In genomic region chr11:117072128-117072527, GRCm38 (mm10) we compare ENCODE assay signal across 8 mouse cellular contexts. TPM values are rescaled to one million over a fixed set of nuclear protein-coding genes. Genes with fewer than 3 reads are reported as not detected.
DNase-seq lines count a peak whose midpoint lies in the region; ATAC-seq and TF ChIP-seq lines count a peak whose summit lies in the region.

No protein-coding gene starts in this region.

- ATAC-seq in heart, embryonic 11.5 days (replicated peaks; ENCODE audit: insufficient number of reproducible peaks, low FRiP score, low TSS enrichment) = no peak
- no peak for ATAC-seq in hindbrain, embryonic 15.5 days (ENCODE audit: low FRiP score, low read depth)
- ATAC-seq in megakaryocyte progenitor cell, adult 5-6 weeks (replicated peaks; ENCODE audit: poor library complexity) = peak; percentile 77

- H3K4me2 ChIP-seq in heart, embryonic 11.5 days = no peak overlapping the region
- 0 out of 2 replicates have a peak overlapping the region, but pooled peaks have one; percentile 6 for H3K4me2 ChIP-seq in hindbrain, embryonic 15.5 days

- peak; percentile 96 for TF ChIP-seq CTCF in spleen, adult 2 months (IDR thresholded peaks at IDR 0.05; ENCODE audit: extremely low read depth, insufficient read depth, insufficient read length, insufficient replicate concordance)

- H3K4me3 ChIP-seq in heart, embryonic 11.5 days (ENCODE audit: low read depth, low read length) = no peak overlapping the region
- no peak overlapping the region for H3K4me3 ChIP-seq in hindbrain, embryonic 15.5 days
- H3K4me3 ChIP-seq in spleen, adult 2 months (ENCODE audit: extremely low read depth, insufficient read depth, insufficient read length) = no peak overlapping the region

- peak; percentile 96 for DNase-seq in heart, adult 11 months
- peak; percentile 84 for DNase-seq in cerebellum, adult 8-10 months
- peak; percentile 39 to 77 for DNase-seq in frontal cortex, postnatal 14 days (ENCODE audit: low spot score in 2 of 2)
- DNase-seq in layer of hippocampus, postnatal 36 days = peak; percentile 74 to 80
- DNase-seq in spleen, adult 2 months (ENCODE audit: low read depth in 1 of 2, low spot score in 2 of 2) = peak; percentile 36 to 68

- WGBS in heart, embryonic 11.5 days (ENCODE audit: insufficient replicate concordance) = 2% methylated on average over 13 of the region's 13 CpGs
- WGBS in hindbrain, embryonic 15.5 days = 2% methylated on average over 13 of the region's 13 CpGs
- 3% methylated on average over 13 of the region's 13 CpGs for WGBS in spleen, adult 2 months

- no peaks in the 10 kb centered on the region for H3K36me3 ChIP-seq in heart, embryonic 11.5 days (ENCODE audit: control insufficient read depth, insufficient read depth, low read length)
- H3K36me3 ChIP-seq in hindbrain, embryonic 15.5 days = no peaks in the 10 kb centered on the region
- no peaks in the 10 kb centered on the region for H3K36me3 ChIP-seq in spleen, adult 2 months (ENCODE audit: control insufficient read depth, insufficient read depth, low read length)

- TF ChIP-seq POLR2A in spleen, adult 2 months (IDR thresholded peaks at IDR 0.05; ENCODE audit: low read depth, low read length) = no peak

- H3K9me3 ChIP-seq in heart, embryonic 11.5 days (replicated peaks; ENCODE audit: control insufficient read depth, low read length) = no peaks in the 10 kb centered on the region
- no peaks in the 10 kb centered on the region for H3K9me3 ChIP-seq in hindbrain, embryonic 15.5 days

- no peak overlapping the region for H3K9ac ChIP-seq in heart, embryonic 11.5 days (ENCODE audit: low read depth, low read length)
- H3K9ac ChIP-seq in hindbrain, embryonic 15.5 days = no peak overlapping the region

- peaks cover 2% of the 10 kb centered on the region for H3K4me1 ChIP-seq in heart, embryonic 11.5 days (ENCODE audit: control insufficient read depth, insufficient read depth, low read length)
- peaks cover 11% of the 10 kb centered on the region for H3K4me1 ChIP-seq in hindbrain, embryonic 15.5 days (replicated peaks)
- peaks cover 1% of the 10 kb centered on the region; the same call in 1 of the 2 replicates for H3K4me1 ChIP-seq in spleen, adult 2 months (ENCODE audit: control insufficient read depth, insufficient read depth, insufficient read length)

- H3K27me3 ChIP-seq in heart, embryonic 11.5 days (ENCODE audit: control insufficient read depth, insufficient read depth, low read length) = peaks cover 8% of the 10 kb centered on the region; the same call in 1 of the 2 replicates
- H3K27me3 ChIP-seq in hindbrain, embryonic 15.5 days = 0 out of 2 replicates have a peak, but pooled peaks cover 3% of the 10 kb centered on the region
- no peaks in the 10 kb centered on the region for H3K27me3 ChIP-seq in spleen, adult 2 months (ENCODE audit: control insufficient read depth, insufficient read depth, low read length)

- no peak overlapping the region for H3K27ac ChIP-seq in heart, embryonic 11.5 days (ENCODE audit: low read depth, low read length)
- H3K27ac ChIP-seq in hindbrain, embryonic 15.5 days (replicated peaks) = no peak overlapping the region
- no peak overlapping the region for H3K27ac ChIP-seq in spleen, adult 2 months (ENCODE audit: insufficient read depth, low read length)

RNA-seq across cellular contexts. Expression of gene Sec14l1, which starts 42.8 kb away (rescaled TPM):
- polyA plus RNA-seq in heart, embryonic 11.5 days (2014; fragmentation: Nextera tagmentation; extraction: Ambion mirVana) = 32.6 and 39.4 TPM in 2 replicates
- polyA plus RNA-seq in hindbrain, embryonic 15.5 days (2015; fragmentation: Nextera tagmentation; extraction: Ambion mirVana) = 57.2 and 63.0 TPM in 2 replicates
- total RNA-seq in layer of hippocampus, postnatal 36 days (2021) = 100 to 1,000 TPM; 227 to 241 TPM
- total RNA-seq in megakaryocyte progenitor cell, adult 5-6 weeks (2015) = 9.8 and 11.7 TPM in 2 replicates
- 11.4 and 12.9 TPM in 2 replicates for total RNA-seq in megakaryocyte progenitor cell, adult 5-6 weeks (2017)
- 30.1 and 32.9 TPM in 2 replicates for polyA plus RNA-seq in spleen, adult 2 months (2012; rRNA removed)
